Comparison of ENCODE assay signal across 13 mouse cellular contexts in genomic region chr2:60812949-60813348, GRCm38 (mm10).
DNase-seq lines count a peak whose midpoint lies in the region; ATAC-seq and TF ChIP-seq lines count a peak whose summit lies in the region.
"Had no signal": no experiment of that assay in that cellular context is flagged by ENCODE, and none has a peak within 500 bp of the region (broad histone marks: within the 10 kb centered on the region; RNA-seq: fewer than 3 reads in every experiment).

No protein-coding gene starts in this region.

- no peak for TF ChIP-seq EP300 in heart, adult 2 months (IDR thresholded peaks at IDR 0.05; ENCODE audit: insufficient read depth, low read depth, low read length)

- peaks cover 3% of the 10 kb centered on the region for H3K79me2 ChIP-seq in heart, adult 2 months (replicated peaks; ENCODE audit: control insufficient read depth, insufficient read depth, low read length)

- ATAC-seq in lung, embryonic 16.5 days (ENCODE audit: low read depth) = no peak
- 0 out of 2 replicates have a peak, but pooled peaks have one; percentile 18 for ATAC-seq in megakaryocyte progenitor cell, adult 5-6 weeks (replicated peaks; ENCODE audit: poor library complexity)
- ATAC-seq: forebrain, embryonic 16.5 days had no signal

- H3K9me3 ChIP-seq in heart, embryonic 10.5 days = no peaks in the 10 kb centered on the region
- no peaks in the 10 kb centered on the region for H3K9me3 ChIP-seq in lung, embryonic 16.5 days (ENCODE audit: control insufficient read depth, low read length)
- H3K9me3 ChIP-seq: liver, embryonic 13.5 days had no signal

- H3K4me3 ChIP-seq in heart, adult 2 months = no peak overlapping the region
- H3K4me3 ChIP-seq in heart, embryonic 10.5 days = no peak overlapping the region
- H3K4me3 ChIP-seq in lung, embryonic 16.5 days (ENCODE audit: low read length) = no peak overlapping the region
- H3K4me3 ChIP-seq: liver, embryonic 13.5 days had no signal

- no peaks in the 10 kb centered on the region for H3K27me3 ChIP-seq in heart, adult 2 months (ENCODE audit: control insufficient read depth, insufficient read depth, low read length)
- no peaks in the 10 kb centered on the region for H3K27me3 ChIP-seq in heart, embryonic 10.5 days (ENCODE audit: insufficient read depth, poor library complexity, severe bottlenecking)
- H3K27me3 ChIP-seq in lung, embryonic 16.5 days (ENCODE audit: control insufficient read depth, insufficient read depth, low read depth, low read length) = no peaks in the 10 kb centered on the region
- H3K27me3 ChIP-seq: liver, embryonic 13.5 days had no signal

- H3K4me1 ChIP-seq in heart, adult 2 months (ENCODE audit: control insufficient read depth, insufficient read depth, low read length) = peaks cover 41% of the 10 kb centered on the region
- peaks cover 46% of the 10 kb centered on the region for H3K4me1 ChIP-seq in heart, embryonic 10.5 days
- peaks cover 51% of the 10 kb centered on the region for H3K4me1 ChIP-seq in lung, embryonic 16.5 days (replicated peaks; ENCODE audit: control insufficient read depth, insufficient read depth, low read length)

- no peak for TF ChIP-seq CTCF in heart, adult 2 months (IDR thresholded peaks at IDR 0.05)

- H3K4me2 ChIP-seq in lung, embryonic 16.5 days (ENCODE audit: low read depth, low read length) = no peak overlapping the region
- H3K4me2 ChIP-seq: liver, embryonic 13.5 days had no signal

- intact Hi-C loops in heart, adult 2 months (cut with DNase I) = loop anchor here (5.0 kb wide), 1 partner anchor 44 kb away; no protein-coding TSS in a partner anchor

- H3K36me3 ChIP-seq in heart, adult 2 months (ENCODE audit: control insufficient read depth, insufficient read depth, low read length) = peaks cover 25% of the 10 kb centered on the region
- peaks cover 5% of the 10 kb centered on the region for H3K36me3 ChIP-seq in heart, embryonic 10.5 days
- H3K36me3 ChIP-seq in lung, embryonic 16.5 days (ENCODE audit: control insufficient read depth, insufficient read depth, low read length) = no peaks in the 10 kb centered on the region; the same call in none of the 2 replicates
- H3K36me3 ChIP-seq: liver, embryonic 13.5 days had no signal

- TF ChIP-seq POLR2A in heart, adult 2 months (IDR thresholded peaks at IDR 0.05; ENCODE audit: insufficient read depth, low read depth, low read length) = no peak

- 37% methylated on average over 12 of the region's 12 CpGs for WGBS in heart, adult 2 months
- WGBS in heart, embryonic 10.5 days = 91% methylated on average over 12 of the region's 12 CpGs
- 69% methylated on average over 12 of the region's 12 CpGs for WGBS in lung, embryonic 16.5 days

- no peak overlapping the region for H3K9ac ChIP-seq in heart, adult 2 months (ENCODE audit: low read depth, low read length)
- no peak overlapping the region for H3K9ac ChIP-seq in lung, embryonic 16.5 days (ENCODE audit: low read length)
- H3K9ac ChIP-seq: liver, embryonic 13.5 days had no signal

- DNase-seq in cerebellum, postnatal 25 days = peak; percentile 20 to 45
- DNase-seq in cerebellum, adult 11 months = no peak
- peak in 1 of 2 experiments; percentile 55 for DNase-seq in heart, adult 2 months
- DNase-seq in heart, embryonic 10.5 days (ENCODE audit: low spot score) = no peak
- DNase-seq in lung, postnatal 10 days = no peak
- DNase-seq in urinary bladder, adult 18-20 months (ENCODE audit: low spot score in 2 of 2) = no peak
- DNase-seq: adrenal gland, postnatal 36 days; kidney, postnatal 10 days; liver, embryonic 13.5 days; thymus, postnatal 4 days had no signal

- H3K27ac ChIP-seq in heart, adult 2 months = peak overlapping the region; percentile 29
- H3K27ac ChIP-seq in heart, embryonic 10.5 days = no peak overlapping the region
- peak overlapping the region; percentile 28 for H3K27ac ChIP-seq in lung, embryonic 16.5 days (ENCODE audit: low read length)
- H3K27ac ChIP-seq: liver, embryonic 13.5 days had no signal

Comparison
In these comparisons a context has a peak if more than half of its experiments do, and no peak if none do; other contexts are left out.
1. DNase-seq: peak in cerebellum, postnatal 25 days (2 of 2); none in cerebellum, adult 11 months (single experiment), heart, embryonic 10.5 days (single experiment), lung, postnatal 10 days (single experiment) and urinary bladder, adult 18-20 months (0 of 2).